Mouse (Mus musculus) thymus, adult 2 months (tissue): Measurements from ENCODE around the gene Pheta2. TPM values are rescaled to one million over a fixed set of nuclear protein-coding genes. Genes with fewer than 3 reads are reported as not detected.
"Not testable (repeated sequence)": the region's sequence is repeated elsewhere in the genome, so short reads cannot be mapped to it uniquely, and the experiment has no call there.

Experiments
- DNase-seq: peaks from one replicate; pipeline ENCODE4 v3.0.0; 2021
- H3K27ac ChIP-seq: fragments of 200-500 bp; 2 replicates; pipeline ENCODE4 v1.5.1; 2012; ENCODE audit warnings: low read length, control low read depth; ENCODE audit not compliant: control insufficient read depth, insufficient read depth
- H3K27me3 ChIP-seq: fragments of 200-500 bp; 2 replicates; pipeline ENCODE4 v1.6.1; 2012; ENCODE audit warnings: mild to moderate bottlenecking, low read length, moderate library complexity, mixed read lengths; ENCODE audit not compliant: control insufficient read depth, insufficient read depth
- H3K36me3 ChIP-seq: fragments of 200-500 bp; 2 replicates; pipeline ENCODE4 v1.6.1; 2012; ENCODE audit warnings: mild to moderate bottlenecking, low read length, moderate library complexity; ENCODE audit not compliant: control insufficient read depth, insufficient read depth
- H3K4me1 ChIP-seq: fragments of 200-500 bp; replicated peaks from 2 replicates; pipeline ENCODE4 v1.6.1; 2012; ENCODE audit warnings: low read length; ENCODE audit not compliant: control insufficient read depth, insufficient read depth
- H3K4me3 ChIP-seq: fragments of 200-500 bp; 2 replicates; pipeline ENCODE4 v1.5.1; 2012; ENCODE audit warnings: mild to moderate bottlenecking, low read length, control low read depth, moderate library complexity; ENCODE audit not compliant: control insufficient read depth, insufficient read depth
- CTCF ChIP-seq: fragments of 200-500 bp; IDR thresholded peaks from 2 replicates; pipeline ENCODE4 v1.5.1; 2012; ENCODE audit warnings: mild to moderate bottlenecking, control low read depth, low read length, moderate library complexity, borderline replicate concordance; ENCODE audit not compliant: control insufficient read depth, poor library complexity, insufficient read depth; ENCODE audit errors: extremely low read depth
- POLR2A ChIP-seq: fragments of 200-500 bp; IDR thresholded peaks from 2 replicates; pipeline ENCODE4 v1.6.1; 2012; ENCODE audit warnings: mild to moderate bottlenecking, low read length, control low read depth, moderate library complexity; ENCODE audit not compliant: control insufficient read depth, poor library complexity, insufficient read depth; ENCODE audit errors: extremely low read depth
- WGBS: fragments of 180-500 bp; shearing (Covaris S2); methylation state at CpG from one replicate; pipeline ENCODE4 v1.1.7; 2018; 5-methylcytosine and 5-hydroxymethylcytosine counted together
- polyA plus RNA-seq: library from polyadenylated mRNA; depleted of rRNA; stranded (reverse); fragments of >200 nt; gene quantifications from 2 replicates; pipeline ENCODE4 v1.2.3, GENCODE M21; 2012

Pheta2 gene
- polyA plus RNA-seq, 1 experiment = 1.7 TPM

DNA sequence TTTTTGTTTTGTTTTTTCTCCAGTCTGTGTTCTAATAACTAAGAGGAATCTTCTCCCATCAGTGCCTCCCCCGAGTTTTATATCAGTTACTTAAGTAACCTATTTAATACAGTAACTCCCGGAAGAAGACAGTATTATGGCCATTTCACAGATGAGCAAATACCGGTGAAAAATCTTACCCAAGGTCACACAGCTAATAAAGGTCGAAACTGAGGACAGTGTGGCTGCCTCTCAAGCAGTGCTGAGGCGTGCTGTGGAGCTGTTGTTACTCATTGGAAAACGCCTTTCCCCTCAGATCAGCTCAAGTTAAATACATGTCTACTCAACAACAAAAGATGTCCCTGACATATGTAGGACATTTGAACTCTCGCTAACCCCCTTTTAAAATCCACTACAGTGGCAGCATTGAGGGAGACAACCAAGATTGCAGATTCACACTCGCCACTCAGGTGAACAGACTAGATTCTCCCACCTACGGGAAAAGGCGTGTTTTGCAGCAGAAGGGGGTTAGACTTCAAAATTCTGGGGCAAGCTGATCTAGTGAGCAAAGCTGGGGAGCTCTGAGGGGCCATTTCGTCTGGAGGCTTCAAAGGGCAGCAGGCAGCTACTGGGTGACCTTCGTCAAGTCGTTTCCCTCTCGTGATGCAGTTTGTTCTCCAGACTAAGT, 14.5 kb downstream of the Pheta2 start:
- Histone ChIP-seq H3K4me3 (peak overlapping the region; percentile 55), H3K36me3 (peaks cover 16% of the 10 kb centered on the region), H3K27ac (no peak overlapping the region), H3K27me3 (no peaks in the 10 kb centered on the region), H3K4me1 (peaks cover 9% of the 10 kb centered on the region)
- peak; percentile 24 for DNase-seq
- WGBS = 23% methylated on average over 14 of the region's 14 CpGs
- TF ChIP-seq CTCF (no peak), POLR2A (no peak)

DNA sequence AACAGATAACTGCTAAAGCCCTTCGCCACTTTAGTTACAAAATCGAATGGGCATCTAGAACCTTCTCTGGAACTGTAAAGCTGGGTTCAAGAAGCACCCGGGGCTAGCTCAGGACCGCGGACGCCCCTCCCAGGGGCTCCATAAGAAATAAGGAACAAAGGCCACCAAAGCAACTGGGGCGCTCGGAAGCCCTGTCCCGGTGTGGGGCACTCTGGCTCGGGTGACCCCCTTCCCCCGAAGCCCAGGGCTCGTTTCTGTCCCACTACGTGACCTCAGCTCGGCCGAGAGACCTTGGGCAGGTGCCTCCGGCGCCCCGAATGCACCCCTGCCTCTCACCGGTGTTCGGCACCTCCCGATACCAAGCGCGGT, 15.0 kb downstream of the Pheta2 start:
- no peak for TF ChIP-seq CTCF
- no peak for TF ChIP-seq POLR2A
- Histone ChIP-seq H3K27ac (no peak overlapping the region), H3K4me1 (peaks cover 11% of the 10 kb centered on the region), H3K4me3 (peak overlapping the region; percentile 55), H3K36me3 (peaks cover 11% of the 10 kb centered on the region), H3K27me3 (no peaks in the 10 kb centered on the region)
- DNase-seq = no peak
- whole genome bisulfite sequencing = under 1% methylated on average over 23 of the region's 23 CpGs

DNA sequence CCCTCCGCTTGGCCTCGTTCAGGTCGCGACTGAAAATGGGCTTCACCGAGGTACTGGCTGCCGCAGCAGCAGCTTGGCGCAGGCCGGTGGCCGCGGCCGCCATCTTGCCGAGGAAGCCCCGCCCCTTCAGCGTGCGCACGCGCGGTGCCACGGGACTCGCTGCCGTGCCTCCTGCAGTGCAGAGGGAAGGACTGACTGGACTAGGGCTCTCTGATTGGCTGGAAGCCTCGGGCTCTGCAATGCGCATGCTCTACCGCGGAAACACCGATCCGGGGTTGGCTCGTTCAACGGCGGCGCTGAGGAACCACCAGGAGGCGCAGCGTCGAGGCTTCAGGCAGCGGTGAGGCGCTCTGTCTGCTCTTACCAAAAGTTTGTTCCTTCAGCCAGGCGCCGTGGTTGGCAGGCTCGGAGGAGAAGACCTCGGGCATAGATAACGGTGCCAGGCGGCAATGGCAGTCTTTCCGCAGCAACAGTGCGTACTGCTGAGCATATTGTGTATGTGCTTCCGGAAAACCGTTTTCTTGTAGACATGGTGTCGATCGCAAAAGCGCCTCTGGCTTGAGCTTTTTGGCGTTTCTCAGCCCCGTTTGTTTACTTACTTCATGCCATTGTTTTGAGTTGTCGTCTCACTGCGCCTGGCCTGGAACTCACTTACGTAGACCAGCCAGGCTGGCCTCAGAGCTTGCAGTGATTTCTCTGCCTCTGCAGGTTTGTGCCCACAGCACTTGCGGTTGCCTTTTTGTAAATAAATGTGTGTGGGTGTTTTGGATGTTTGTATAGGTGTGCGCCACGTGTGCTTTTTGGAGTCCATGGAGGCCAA, 15.6 kb downstream of the Pheta2 start, which contains the start of gene Ndufa6:
Gene Ndufa6, minus strand, starts transcription at position 197 of the 820 bp plus-strand sequence.
- peaks cover 11% of the 10 kb centered on the region for H3K4me1 ChIP-seq
- DNase-seq = peak; percentile 96
- WGBS = 2% methylated on average over 57 of the region's 57 CpGs
- TF ChIP-seq CTCF (peak; percentile 92), POLR2A (peak; percentile 98)
- H3K4me3 ChIP-seq = peak within 1 kb of the TSS; percentile 55
- H3K36me3 ChIP-seq = peaks cover 6% of the 10 kb centered on the region
- peak within 1 kb of the TSS; percentile 84 for H3K27ac ChIP-seq
- no peaks in the 10 kb centered on the region for H3K27me3 ChIP-seq

DNA sequence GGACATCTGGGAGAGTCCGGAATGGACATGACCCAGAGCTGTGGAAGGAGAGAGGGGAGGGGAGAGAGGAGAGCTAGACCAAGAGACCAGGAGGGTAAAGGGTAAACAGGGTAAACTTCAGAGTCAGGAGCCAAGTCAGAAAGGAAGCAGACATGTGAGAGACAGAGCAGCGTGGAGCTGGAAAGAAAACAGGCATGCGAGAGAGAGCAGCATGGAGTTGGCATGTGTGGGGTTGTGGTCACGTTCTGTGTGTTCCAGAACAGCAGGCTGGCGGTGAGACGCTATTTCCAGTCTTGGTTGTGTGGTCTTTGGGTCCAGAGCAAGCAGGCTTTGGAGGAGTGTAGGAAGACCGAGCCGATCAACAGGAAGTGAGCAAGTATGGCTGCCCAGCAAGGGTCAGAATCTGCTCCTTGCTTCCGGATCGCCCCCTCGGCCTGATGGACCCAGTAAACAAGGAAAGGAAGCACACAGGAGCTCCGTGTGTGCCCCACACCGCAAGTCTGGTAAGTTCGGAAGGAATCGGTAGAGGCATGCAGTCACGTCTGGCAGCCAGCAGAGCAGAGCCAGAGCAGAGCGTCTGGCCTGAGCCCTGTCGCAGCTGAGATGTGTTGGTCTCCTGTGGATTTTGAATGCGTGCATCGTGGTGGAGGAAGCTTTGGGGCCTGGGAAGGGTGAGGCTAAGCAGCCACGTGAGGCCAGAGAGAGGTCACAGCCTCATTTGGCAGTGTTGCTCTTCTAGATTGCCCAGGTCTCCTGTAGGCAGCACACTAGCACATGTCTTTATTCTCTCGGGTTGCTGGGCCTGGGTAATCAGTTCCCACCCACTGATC, 19.9 kb downstream of the Pheta2 start:
- Histone ChIP-seq H3K4me1 (peaks cover 12% of the 10 kb centered on the region), H3K27me3 (no peaks in the 10 kb centered on the region), H3K36me3 (no peaks in the 10 kb centered on the region), H3K4me3 (no peak overlapping the region), H3K27ac (no peak overlapping the region)
- WGBS = 80% methylated on average over 22 of the region's 22 CpGs
- DNase-seq = no peak
- TF ChIP-seq CTCF = no peak
- TF ChIP-seq POLR2A = no peak

DNA sequence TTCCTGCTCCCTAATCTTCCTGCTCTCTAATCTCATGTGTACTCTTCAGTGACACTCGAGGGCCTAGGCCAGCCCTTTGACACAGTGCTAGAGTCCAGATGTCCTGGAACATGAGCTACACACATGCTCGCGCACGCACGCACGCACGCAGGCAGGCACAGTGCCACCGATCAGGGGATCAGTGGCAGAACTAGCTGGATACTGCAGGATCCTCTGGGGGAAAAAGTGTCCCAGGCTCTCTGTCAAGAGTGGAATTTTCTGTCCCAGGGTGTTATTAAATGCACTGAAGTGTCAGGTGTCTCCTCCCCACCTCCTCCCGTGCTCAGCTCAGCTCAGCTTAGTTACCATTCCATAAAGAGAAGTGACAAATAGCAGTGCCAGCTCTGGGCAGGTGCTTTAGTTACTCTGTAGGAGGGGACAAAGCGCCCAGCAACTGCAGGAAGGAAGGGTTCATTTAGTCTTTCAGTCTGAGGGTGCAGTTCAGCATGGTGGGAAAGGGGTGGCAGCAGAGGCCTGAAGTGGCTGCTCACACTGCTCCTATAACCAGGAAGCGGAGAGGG, 22.8 kb downstream of the Pheta2 start:
- peak; percentile 38 for DNase-seq
- peaks cover 8% of the 10 kb centered on the region for H3K4me1 ChIP-seq
- 70% methylated on average over 11 of the region's 11 CpGs for WGBS
- no peaks in the 10 kb centered on the region for H3K27me3 ChIP-seq
- peak overlapping the region; percentile 3 for H3K27ac ChIP-seq
- no peaks in the 10 kb centered on the region for H3K36me3 ChIP-seq
- H3K4me3 ChIP-seq = no peak overlapping the region
- TF ChIP-seq POLR2A (no peak), CTCF (no peak)

DNA sequence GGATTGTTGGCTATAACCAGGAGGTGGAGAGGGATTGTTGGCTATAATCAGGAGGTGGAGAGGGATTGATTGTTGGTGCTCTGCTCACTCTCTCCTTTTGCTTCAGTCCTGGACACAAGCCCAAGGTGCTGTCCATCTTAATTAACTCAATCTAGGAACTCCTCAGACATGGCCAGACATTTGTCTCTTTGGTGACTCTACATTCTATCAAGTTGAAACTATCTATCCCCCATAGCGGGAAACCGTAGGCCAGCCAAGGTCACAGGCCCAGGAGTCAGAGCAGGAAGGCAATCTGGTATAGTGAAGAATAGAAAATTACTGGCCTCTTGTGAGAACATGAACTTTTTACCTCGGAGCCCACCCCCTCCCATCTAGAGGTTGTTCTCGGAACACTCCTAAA, 23.5 kb downstream of the Pheta2 start:
- TF ChIP-seq CTCF (no peak), POLR2A (no peak)
- H3K36me3 ChIP-seq = no peaks in the 10 kb centered on the region
- no peak for DNase-seq
- H3K4me3 ChIP-seq = no peak overlapping the region
- H3K27ac ChIP-seq = no peak overlapping the region
- no peaks in the 10 kb centered on the region for H3K27me3 ChIP-seq
- 93% methylated on average over 4 of the region's 4 CpGs for WGBS
- H3K4me1 ChIP-seq = peaks cover 8% of the 10 kb centered on the region

DNA sequence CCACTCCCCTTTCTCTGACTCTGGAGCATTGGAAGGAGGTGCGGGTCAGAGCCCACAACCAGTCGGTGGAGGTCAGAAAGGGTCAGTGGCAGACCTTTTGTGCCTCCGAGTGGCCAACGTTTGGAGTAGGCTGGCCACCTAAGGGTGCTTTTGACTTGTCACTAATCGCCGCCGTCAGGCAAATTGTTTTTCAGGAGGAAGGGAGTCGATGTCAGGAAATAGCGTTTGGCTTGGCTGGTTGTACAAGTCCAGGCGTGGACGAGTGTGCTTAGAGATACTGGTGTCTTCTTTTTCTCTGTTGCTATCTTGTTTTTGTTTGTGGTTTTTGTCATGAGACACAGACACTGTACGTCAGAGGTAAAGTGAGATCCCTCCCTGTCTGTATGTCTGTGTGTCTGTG, 25.1 kb downstream of the Pheta2 start:
- H3K27me3 ChIP-seq, H3K4me1 ChIP-seq, H3K4me3 ChIP-seq, H3K27ac ChIP-seq, H3K36me3 ChIP-seq, DNase-seq: not testable (repeated sequence)
- WGBS = 53% methylated on average over 9 of the region's 12 CpGs

DNA sequence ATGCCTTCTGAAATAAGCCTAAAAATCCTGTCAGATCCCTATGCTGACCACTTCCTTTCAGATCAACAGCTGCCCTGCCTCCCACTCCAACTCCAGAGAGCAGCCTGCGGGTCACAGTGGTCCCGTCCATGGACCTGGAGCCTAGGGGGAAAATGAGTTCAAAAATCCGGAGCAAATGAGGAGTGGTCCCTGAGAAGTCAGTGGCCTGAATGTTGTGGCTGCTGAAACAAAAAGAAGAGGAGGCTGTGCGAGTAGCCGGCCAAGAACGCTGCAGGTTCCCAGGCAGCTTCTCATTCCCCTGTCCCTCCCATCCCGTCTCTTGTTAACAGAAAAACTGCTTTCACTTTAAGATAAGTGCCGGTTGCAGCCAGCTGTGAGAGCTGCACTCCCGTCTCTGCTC, 25.8 kb downstream of the Pheta2 start:
- H3K27ac ChIP-seq = peak overlapping the region; percentile 86
- H3K4me3 ChIP-seq = peak overlapping the region; percentile 45

More for the DNA sequence above, 25.8 kb downstream of the Pheta2 start:
- WGBS = 4% methylated on average over 6 of the region's 9 CpGs
- H3K27me3 ChIP-seq, DNase-seq, H3K4me1 ChIP-seq, H3K36me3 ChIP-seq: not testable (repeated sequence)
